Mouse (Mus musculus) fat pad, adult 2 months (tissue): Measurements from ENCODE around the gene Xrn1.
"Not testable (repeated sequence)": the region's sequence is repeated elsewhere in the genome, so short reads cannot be mapped to it uniquely, and the experiment has no call there.

Experiments
- DNase-seq: peaks from one replicate; pipeline ENCODE4 v3.0.0-alpha.2; 2011; ENCODE audit warnings: low read depth, low spot score; ENCODE audit errors: extremely low read depth

Gene Xrn1

GRCm38 (mm10) chr9:96044214-96044613 is 89.7 kb downstream of the Xrn1 start:
- DNase-seq: no peak

- DNase-seq: no peak
These were observed 96.9 kb downstream of the Xrn1 start for GRCm38 (mm10) chr9:96051501-96051900.

GRCm38 (mm10) chr9:96054878-96055277 is 100.3 kb downstream of the Xrn1 start:
- no peak for DNase-seq

- no peak for DNase-seq
These were observed 102.1 kb downstream of the Xrn1 start for GRCm38 (mm10) chr9:96056417-96057223.

GRCm38 (mm10) chr9:96063083-96063802 is 108.7 kb downstream of the Xrn1 start:
- no peak for DNase-seq

- DNase-seq: no peak
These were observed 109.4 kb downstream of the Xrn1 start for GRCm38 (mm10) chr9:96063803-96064475.

- no peak for DNase-seq
These were observed 112.9 kb downstream of the Xrn1 start for GRCm38 (mm10) chr9:96067507-96067906.

- no peak for DNase-seq
These were observed 124.3 kb downstream of the Xrn1 start for GRCm38 (mm10) chr9:96078752-96079315.

- no peak for DNase-seq
These were observed 130.7 kb downstream of the Xrn1 start for GRCm38 (mm10) chr9:96085293-96085692.

- DNase-seq: no peak
These were observed 133.1 kb downstream of the Xrn1 start for GRCm38 (mm10) chr9:96087671-96088070.

- DNase-seq: not testable (repeated sequence)
These were observed 133.9 kb downstream of the Xrn1 start for GRCm38 (mm10) chr9:96088456-96088855.

- DNase-seq: not testable (repeated sequence)
These were observed 138.1 kb downstream of the Xrn1 start for GRCm38 (mm10) chr9:96092637-96093036.

GRCm38 (mm10) chr9:96093221-96093620 is 138.7 kb downstream of the Xrn1 start:
- DNase-seq: no peak

- no peak for DNase-seq
These were observed 139.8 kb downstream of the Xrn1 start for GRCm38 (mm10) chr9:96094341-96094740.

GRCm38 (mm10) chr9:96095192-96095591 is 140.6 kb downstream of the Xrn1 start:
- DNase-seq: no peak

- no peak for DNase-seq
These were observed 148.3 kb downstream of the Xrn1 start for GRCm38 (mm10) chr9:96102846-96103245.
